Mouse (Mus musculus) liver, embryonic 14.5 days (tissue): Measurements from ENCODE around the gene Anks1b.

Experiments
- CTCF ChIP-seq: IDR thresholded peaks from 2 replicates; pipeline ENCODE4 v1.5.1; 2016; ENCODE audit warnings: antibody characterized with exemption, low read depth, control low read depth
- EP300 ChIP-seq: IDR thresholded peaks from 2 replicates; pipeline ENCODE4 v1.6.1; 2016; ENCODE audit warnings: antibody characterized with exemption, low read depth

- TF ChIP-seq CTCF (no peak), EP300 (no peak)
These were observed 432.8 kb downstream of the Anks1b start for GRCm38 (mm10) chr10:90306156-90306555.
